Mouse (Mus musculus): ENCODE measurements around the gene Cyp2c50. TPM values are rescaled to one million over a fixed set of nuclear protein-coding genes. Genes with fewer than 3 reads are reported as not detected.
"Not testable (repeated sequence)": the region's sequence is repeated elsewhere in the genome, so short reads cannot be mapped to it uniquely, and the experiment has no call there.

The Cyp2c50 gene
- polyA plus RNA-seq (2012; ENCODE audit: insufficient read depth, insufficient read length, low replicate concordance, missing spikeins), result not detected in 2 replicates

DNA sequence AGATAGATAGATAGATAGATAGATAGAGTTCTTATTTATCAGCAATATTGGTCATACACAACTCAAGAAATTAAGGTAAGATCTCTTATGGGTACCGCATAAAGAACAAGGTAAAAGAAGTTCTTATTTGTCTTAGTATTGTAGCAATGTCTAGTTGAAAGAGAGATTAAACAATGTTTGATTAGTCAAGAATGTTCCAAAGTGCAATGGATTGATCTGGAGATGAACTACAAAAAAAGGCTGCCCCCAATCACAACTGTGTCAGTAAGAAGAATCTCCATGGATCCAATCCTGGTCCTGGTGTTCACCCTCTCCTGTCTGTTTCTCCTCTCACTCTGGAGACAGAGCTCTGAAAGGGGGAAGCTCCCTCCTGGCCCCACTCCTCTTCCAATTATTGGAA lies at the start of gene Cyp2c50:
Gene Cyp2c50, plus strand, starts transcription at position 268 of the 400 bp plus-strand sequence.
- WGBS, result 100% methylated on average over 1 of the region's 1 CpGs
- H3K27ac ChIP-seq (ENCODE audit: insufficient read depth, low read depth, low read length); H3K4me1 ChIP-seq (ENCODE audit: control insufficient read depth, insufficient read depth, low read length); H3K4me3 ChIP-seq (ENCODE audit: insufficient read depth, low read depth, low read length): not testable (repeated sequence)

- Histone ChIP-seq H3K27ac (ENCODE audit: insufficient read depth, low read depth, low read length) (no peak within 1 kb of the TSS), H3K4me1 (ENCODE audit: control insufficient read depth, insufficient read depth, low read length) (no peaks in the 10 kb centered on the region), H3K4me3 (ENCODE audit: insufficient read depth, low read depth, low read length) (no peak within 1 kb of the TSS)
- TF ChIP-seq POLR2A (IDR thresholded peaks at IDR 0.05; ENCODE audit: insufficient read depth, low read depth, low read length) (no peak), CTCF (IDR thresholded peaks at IDR 0.05; ENCODE audit: insufficient read depth, low read depth, low read length) (no peak)
Observed at GRCm38 (mm10) chr19:40073701-40074100, 15.8 kb upstream of the Cyp2c50 start, which contains the start of gene Cyp2c54. Cyp2c54 (minus strand) TSS chr19:40073827.

- Histone ChIP-seq H3K27ac (ENCODE audit: insufficient read depth, low read depth, low read length) (no peak overlapping the region), H3K4me3 (ENCODE audit: insufficient read depth, low read depth, low read length) (no peak overlapping the region), H3K4me1 (ENCODE audit: control insufficient read depth, insufficient read depth, low read length) (no peaks in the 10 kb centered on the region)
- WGBS, result 94% methylated on average over 1 of the region's 1 CpGs
- TF ChIP-seq CTCF (IDR thresholded peaks at IDR 0.05; ENCODE audit: insufficient read depth, low read depth, low read length) (no peak), POLR2A (IDR thresholded peaks at IDR 0.05; ENCODE audit: insufficient read depth, low read depth, low read length) (no peak)
Observed at GRCm38 (mm10) chr19:40088381-40088780, 1.1 kb upstream of the Cyp2c50 start.

GRCm38 (mm10) chr19:40091111-40091510 lies 1.6 kb downstream of the Cyp2c50 start:
- H3K27ac ChIP-seq (ENCODE audit: insufficient read depth, low read depth, low read length), result no peak overlapping the region
- TF ChIP-seq CTCF (IDR thresholded peaks at IDR 0.05; ENCODE audit: insufficient read depth, low read depth, low read length), result no peak
- no peak for TF ChIP-seq POLR2A (IDR thresholded peaks at IDR 0.05; ENCODE audit: insufficient read depth, low read depth, low read length)
- H3K4me1 ChIP-seq (ENCODE audit: control insufficient read depth, insufficient read depth, low read length), result no peaks in the 10 kb centered on the region
- H3K4me3 ChIP-seq (ENCODE audit: insufficient read depth, low read depth, low read length), result no peak overlapping the region
- 84% methylated on average over 3 of the region's 3 CpGs for WGBS

DNA sequence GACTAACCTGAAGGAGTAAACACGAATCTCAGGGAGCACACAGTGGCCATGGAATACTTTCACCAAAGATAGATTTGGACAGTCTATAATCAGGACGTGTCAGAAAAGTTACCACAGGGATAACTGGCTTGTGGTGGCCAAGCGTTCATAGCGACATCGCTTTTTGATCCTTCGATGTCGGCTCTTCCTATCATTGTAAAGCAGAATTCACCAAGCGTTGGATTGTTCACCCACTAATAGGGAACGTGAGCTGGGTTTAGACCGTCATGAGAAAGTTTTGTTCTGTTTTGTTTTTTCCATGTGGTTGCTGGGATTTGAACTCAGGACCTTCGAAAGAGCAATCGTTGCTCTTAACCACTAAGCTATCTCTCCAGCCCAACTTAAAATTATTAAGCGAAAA lies 30.1 kb downstream of the Cyp2c50 start:
- 84% methylated on average over 13 of the region's 13 CpGs for WGBS
- not testable (repeated sequence) for H3K27ac ChIP-seq (ENCODE audit: insufficient read depth, low read depth, low read length); H3K4me1 ChIP-seq (ENCODE audit: control insufficient read depth, insufficient read depth, low read length); H3K4me3 ChIP-seq (ENCODE audit: insufficient read depth, low read depth, low read length)

DNA sequence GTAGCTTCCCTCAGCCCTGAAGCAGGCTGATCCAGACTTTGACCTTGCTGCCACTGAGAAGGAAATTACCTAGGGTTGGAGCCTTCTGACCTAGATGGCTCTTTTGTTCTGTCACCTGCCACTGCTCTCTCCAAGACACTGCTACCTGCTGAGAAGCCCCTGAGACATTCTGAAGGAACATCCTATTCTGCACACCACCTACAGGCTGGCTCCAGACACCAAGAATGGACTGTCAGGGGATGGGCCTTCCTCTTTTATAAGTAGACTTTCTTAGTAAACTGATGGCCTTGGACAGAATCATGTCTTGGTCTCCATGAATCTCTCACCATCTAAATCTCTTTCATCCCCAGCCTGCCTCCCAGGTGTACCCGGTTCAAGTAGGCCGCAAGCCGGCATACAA lies 35.7 kb downstream of the Cyp2c50 start:
- H3K27ac ChIP-seq (ENCODE audit: insufficient read depth, low read depth, low read length); H3K4me1 ChIP-seq (ENCODE audit: control insufficient read depth, insufficient read depth, low read length); H3K4me3 ChIP-seq (ENCODE audit: insufficient read depth, low read depth, low read length): not testable (repeated sequence)
- WGBS, result 74% methylated on average over 3 of the region's 3 CpGs

DNA sequence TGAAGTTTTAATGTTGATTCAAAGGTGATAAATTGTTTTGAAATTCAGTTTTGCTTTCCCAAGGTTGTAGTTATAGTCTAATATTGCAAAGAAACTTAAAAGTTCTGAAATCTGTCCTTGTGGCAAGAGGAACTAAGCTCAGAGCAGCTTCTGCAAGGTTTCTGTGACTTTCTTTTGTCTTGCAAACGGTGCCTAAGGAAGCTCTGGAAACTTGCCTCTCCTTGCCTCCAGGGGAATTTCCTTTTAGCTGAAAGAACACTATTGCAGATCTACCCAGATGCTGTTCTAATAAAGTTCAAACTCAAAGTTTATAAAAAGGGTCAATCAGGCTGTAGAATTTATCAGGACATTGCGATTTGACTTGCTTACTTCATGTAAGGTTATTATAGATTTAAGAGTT lies 37.5 kb downstream of the Cyp2c50 start:
- not testable (repeated sequence) for H3K4me1 ChIP-seq (ENCODE audit: control insufficient read depth, insufficient read depth, low read length); H3K27ac ChIP-seq (ENCODE audit: insufficient read depth, low read depth, low read length); H3K4me3 ChIP-seq (ENCODE audit: insufficient read depth, low read depth, low read length)
- 28% methylated on average over 2 of the region's 2 CpGs for WGBS

Other genes with a start within 250 kb of the Cyp2c50 start
- not detected in 2 replicates for gene Cyp2c69, start 202.9 kb upstream of the Cyp2c50 start, polyA plus RNA-seq (2012; ENCODE audit: insufficient read depth, insufficient read length, low replicate concordance, missing spikeins)
- not detected in 2 replicates for gene Cyp2c37, start 97.3 kb upstream of the Cyp2c50 start, polyA plus RNA-seq (2012; ENCODE audit: insufficient read depth, insufficient read length, low replicate concordance, missing spikeins)
- gene Cyp2c54, start 15.9 kb upstream of the Cyp2c50 start, polyA plus RNA-seq (2012; ENCODE audit: insufficient read depth, insufficient read length, low replicate concordance, missing spikeins), result not detected in 2 replicates
- gene Cyp2c70, start 97.6 kb downstream of the Cyp2c50 start, polyA plus RNA-seq (2012; ENCODE audit: insufficient read depth, insufficient read length, low replicate concordance, missing spikeins), result not detected in 2 replicates
- gene Pdlim1, start 182.2 kb downstream of the Cyp2c50 start, polyA plus RNA-seq (2012; ENCODE audit: insufficient read depth, insufficient read length, low replicate concordance, missing spikeins), result not detected in 2 replicates